Mouse (Mus musculus) effector memory CD4-positive, alpha-beta T cell, adult 5 months (primary cell): ENCODE data around the gene Abca17. TPM values are rescaled to one million over a fixed set of nuclear protein-coding genes. Genes with fewer than 3 reads are reported as not detected.

Experiments
- polyA plus RNA-seq: library from polyadenylated mRNA; unstranded; fragments of 100-300 nt; shearing (Covaris generic); gene quantifications from one replicate; pipeline ENCODE4 v1.2.1, GENCODE M21; 2017

Gene Abca17
- polyA plus RNA-seq = 0.19 TPM

GRCm38 (mm10) chr17:24350926-24351759, at the start of gene Abca17:
Abca17 (minus strand) TSS chr17:24351068.

GRCm38 (mm10) chr17:24351760-24352357, 991 bp upstream of the Abca17 start, which contains the start of gene Abca3:
Abca3 (plus strand) TSS chr17:24351950.

GRCm38 (mm10) chr17:24251320-24252069, 99.4 kb downstream of the Abca17 start, which contains the start of gene Ccnf:
Ccnf (minus strand) TSS chr17:24251484.

GRCm38 (mm10) chr17:24220435-24221411, 130.1 kb downstream of the Abca17 start, which contains the start of gene Tedc2:
Tedc2 (minus strand) TSS chr17:24220851.

Other genes starting within 250 kb of the Abca17 start
- 63.9 TPM for gene Pdpk1, start 200.1 kb downstream of the Abca17 start, polyA plus RNA-seq
- gene Amdhd2, start 187.3 kb downstream of the Abca17 start, polyA plus RNA-seq = 18.6 TPM
- 449 TPM for gene Atp6v0c, start 181.4 kb downstream of the Abca17 start, polyA plus RNA-seq
- 1.1 TPM for gene Tbc1d24, start 145.5 kb downstream of the Abca17 start, polyA plus RNA-seq
- gene Ntn3, start 141.5 kb downstream of the Abca17 start, polyA plus RNA-seq = not detected
- gene Tedc2, start 130.2 kb downstream of the Abca17 start, polyA plus RNA-seq = 0.85 TPM
- gene Ccnf, start 99.6 kb downstream of the Abca17 start, polyA plus RNA-seq = 1.8 TPM
- 24.7 TPM for gene Abca3, start 882 bp upstream of the Abca17 start, polyA plus RNA-seq
- 199 TPM for gene Rnps1, start 63.5 kb upstream of the Abca17 start, polyA plus RNA-seq
- gene Eci1, start 75.6 kb upstream of the Abca17 start, polyA plus RNA-seq = 50.8 TPM
- 2.9 TPM for gene Dnase1l2, start 92.0 kb upstream of the Abca17 start, polyA plus RNA-seq
- 99.5 TPM for gene E4f1, start 119.2 kb upstream of the Abca17 start, polyA plus RNA-seq
- 15.6 TPM for gene Pgp, start 119.3 kb upstream of the Abca17 start, polyA plus RNA-seq
- not detected for gene Bricd5, start 122.8 kb upstream of the Abca17 start, polyA plus RNA-seq
- gene Mlst8, start 128.0 kb upstream of the Abca17 start, polyA plus RNA-seq = 13.8 TPM
- gene Caskin1, start 137.5 kb upstream of the Abca17 start, polyA plus RNA-seq = 0.22 TPM
- gene Traf7, start 176.9 kb upstream of the Abca17 start, polyA plus RNA-seq = 67.3 TPM
- gene Rab26, start 183.1 kb upstream of the Abca17 start, polyA plus RNA-seq = 2.9 TPM
- gene Pkd1, start 198.8 kb upstream of the Abca17 start, polyA plus RNA-seq = 51.9 TPM